Mouse (Mus musculus): ENCODE measurements around the gene L1cam. TPM values are rescaled to one million over a fixed set of nuclear protein-coding genes. Genes with fewer than 3 reads are reported as not detected.
A peak's percentile ranks its signal among the peaks of the same experiment; 100 is the strongest.

The L1cam gene
- polyA plus RNA-seq, 1 experiment, result 97.0 TPM

- WGBS, result 3% methylated on average over 34 of the region's 34 CpGs
- Histone ChIP-seq H3K4me1 (ENCODE audit: control insufficient read depth, insufficient read depth, low read length) (0 out of 2 replicates have a peak, but pooled peaks cover 2% of the 10 kb centered on the region), H3K27ac (ENCODE audit: insufficient read depth, low read length) (peak overlapping the region; percentile 79), H3K4me3 (replicated peaks; ENCODE audit: insufficient read depth, low read depth, low read length) (peak overlapping the region; percentile 69), H3K27me3 (ENCODE audit: control insufficient read depth, insufficient read depth, low read length) (no peaks in the 10 kb centered on the region)
- no peak for DNase-seq
- TF ChIP-seq CTCF (IDR thresholded peaks at IDR 0.05; ENCODE audit: borderline replicate concordance, insufficient read depth, low read depth, low read length) (no peak), POLR2A (IDR thresholded peaks at IDR 0.05; ENCODE audit: borderline replicate concordance, insufficient read depth, low read length) (no peak)
Observed at GRCm38 (mm10) chrX:73921285-73921822, 25.4 kb upstream of the L1cam start.

GRCm38 (mm10) chrX:73918631-73919030 is 22.7 kb upstream of the L1cam start:
- Histone ChIP-seq H3K4me3 (replicated peaks; ENCODE audit: insufficient read depth, low read depth, low read length) (no peak overlapping the region), H3K27ac (ENCODE audit: insufficient read depth, low read length) (no peak overlapping the region), H3K27me3 (ENCODE audit: control insufficient read depth, insufficient read depth, low read length) (no peaks in the 10 kb centered on the region), H3K4me1 (ENCODE audit: control insufficient read depth, insufficient read depth, low read length) (0 out of 2 replicates have a peak, but pooled peaks cover 2% of the 10 kb centered on the region)
- TF ChIP-seq CTCF (IDR thresholded peaks at IDR 0.05; ENCODE audit: borderline replicate concordance, insufficient read depth, low read depth, low read length) (no peak), POLR2A (IDR thresholded peaks at IDR 0.05; ENCODE audit: borderline replicate concordance, insufficient read depth, low read length) (no peak)
- WGBS, result 74% methylated on average over 5 of the region's 5 CpGs
- no peak for DNase-seq

- no peaks in the 10 kb centered on the region for H3K27me3 ChIP-seq (ENCODE audit: control insufficient read depth, insufficient read depth, low read length)
- no peak for DNase-seq
- no peak overlapping the region for H3K27ac ChIP-seq (ENCODE audit: insufficient read depth, low read length)
- TF ChIP-seq POLR2A (IDR thresholded peaks at IDR 0.05; ENCODE audit: borderline replicate concordance, insufficient read depth, low read length) (no peak), CTCF (IDR thresholded peaks at IDR 0.05; ENCODE audit: borderline replicate concordance, insufficient read depth, low read depth, low read length) (no peak)
- no peak overlapping the region for H3K4me3 ChIP-seq (replicated peaks; ENCODE audit: insufficient read depth, low read depth, low read length)
- H3K4me1 ChIP-seq (ENCODE audit: control insufficient read depth, insufficient read depth, low read length), result 0 out of 2 replicates have a peak, but pooled peaks cover 2% of the 10 kb centered on the region
- WGBS, result 60% methylated on average over 8 of the region's 8 CpGs
Observed at GRCm38 (mm10) chrX:73916945-73917344, 21.0 kb upstream of the L1cam start.

- WGBS, result 16% methylated on average over 31 of the region's 31 CpGs
- Histone ChIP-seq H3K4me3 (replicated peaks; ENCODE audit: insufficient read depth, low read depth, low read length) (peak overlapping the region; percentile 60), H3K4me1 (ENCODE audit: control insufficient read depth, insufficient read depth, low read length) (0 out of 2 replicates have a peak, but pooled peaks cover 2% of the 10 kb centered on the region), H3K27me3 (ENCODE audit: control insufficient read depth, insufficient read depth, low read length) (no peaks in the 10 kb centered on the region), H3K27ac (ENCODE audit: insufficient read depth, low read length) (peak overlapping the region; percentile 70)
- TF ChIP-seq CTCF (IDR thresholded peaks at IDR 0.05; ENCODE audit: borderline replicate concordance, insufficient read depth, low read depth, low read length) (peak; percentile 32; the same call in 1 of the 2 replicates), POLR2A (IDR thresholded peaks at IDR 0.05; ENCODE audit: borderline replicate concordance, insufficient read depth, low read length) (0 out of 2 replicates have a peak, but pooled peaks have one; percentile 21)
- DNase-seq, result peak; percentile 84 to 96
Observed at GRCm38 (mm10) chrX:73914827-73915703, 19.2 kb upstream of the L1cam start.

GRCm38 (mm10) chrX:73911588-73911987 is 15.7 kb upstream of the L1cam start:
- DNase-seq, result no peak
- TF ChIP-seq POLR2A (IDR thresholded peaks at IDR 0.05; ENCODE audit: borderline replicate concordance, insufficient read depth, low read length) (no peak), CTCF (IDR thresholded peaks at IDR 0.05; ENCODE audit: borderline replicate concordance, insufficient read depth, low read depth, low read length) (no peak)
- H3K27ac ChIP-seq (ENCODE audit: insufficient read depth, low read length), result no peak overlapping the region
- H3K4me1 ChIP-seq (ENCODE audit: control insufficient read depth, insufficient read depth, low read length), result no peaks in the 10 kb centered on the region
- no peaks in the 10 kb centered on the region for H3K27me3 ChIP-seq (ENCODE audit: control insufficient read depth, insufficient read depth, low read length)
- 94% methylated on average over 2 of the region's 2 CpGs for WGBS
- H3K4me3 ChIP-seq (replicated peaks; ENCODE audit: insufficient read depth, low read depth, low read length), result no peak overlapping the region

GRCm38 (mm10) chrX:73911156-73911555 is 15.3 kb upstream of the L1cam start:
- DNase-seq, result no peak
- H3K27ac ChIP-seq (ENCODE audit: insufficient read depth, low read length), result no peak overlapping the region
- no peak for TF ChIP-seq POLR2A (IDR thresholded peaks at IDR 0.05; ENCODE audit: borderline replicate concordance, insufficient read depth, low read length)
- no peak overlapping the region for H3K4me3 ChIP-seq (replicated peaks; ENCODE audit: insufficient read depth, low read depth, low read length)
- H3K27me3 ChIP-seq (ENCODE audit: control insufficient read depth, insufficient read depth, low read length), result no peaks in the 10 kb centered on the region
- WGBS, result 18% methylated on average over 25 of the region's 26 CpGs
- H3K4me1 ChIP-seq (ENCODE audit: control insufficient read depth, insufficient read depth, low read length), result no peaks in the 10 kb centered on the region

GRCm38 (mm10) chrX:73910451-73910850 is 14.5 kb upstream of the L1cam start:
- H3K27ac ChIP-seq (ENCODE audit: insufficient read depth, low read length), result no peak overlapping the region
- H3K27me3 ChIP-seq (ENCODE audit: control insufficient read depth, insufficient read depth, low read length), result no peaks in the 10 kb centered on the region
- no peaks in the 10 kb centered on the region for H3K4me1 ChIP-seq (ENCODE audit: control insufficient read depth, insufficient read depth, low read length)
- H3K4me3 ChIP-seq (replicated peaks; ENCODE audit: insufficient read depth, low read depth, low read length), result no peak overlapping the region
- no peak for TF ChIP-seq POLR2A (IDR thresholded peaks at IDR 0.05; ENCODE audit: borderline replicate concordance, insufficient read depth, low read length)
- no peak for TF ChIP-seq CTCF (IDR thresholded peaks at IDR 0.05; ENCODE audit: borderline replicate concordance, insufficient read depth, low read depth, low read length)
- DNase-seq, result no peak

- Histone ChIP-seq H3K4me1 (ENCODE audit: control insufficient read depth, insufficient read depth, low read length) (no peaks in the 10 kb centered on the region), H3K27ac (ENCODE audit: insufficient read depth, low read length) (no peak overlapping the region), H3K27me3 (ENCODE audit: control insufficient read depth, insufficient read depth, low read length) (no peaks in the 10 kb centered on the region), H3K4me3 (replicated peaks; ENCODE audit: insufficient read depth, low read depth, low read length) (no peak overlapping the region)
- 70% methylated on average over 1 of the region's 1 CpGs for WGBS
- no peak for DNase-seq
- TF ChIP-seq CTCF (IDR thresholded peaks at IDR 0.05; ENCODE audit: borderline replicate concordance, insufficient read depth, low read depth, low read length) (no peak), POLR2A (IDR thresholded peaks at IDR 0.05; ENCODE audit: borderline replicate concordance, insufficient read depth, low read length) (no peak)
Observed at GRCm38 (mm10) chrX:73910049-73910448, 14.1 kb upstream of the L1cam start.

Data from cerebellum, adult 2 months (tissue).